Mouse (Mus musculus): ENCODE measurements at regions not wholly inside any gene's neighbourhood (a gene's known extent, or its start where the extent isn't known, plus 50 kb on each side); places are given as distances from the start of the nearest gene placed in this dataset.

DNA sequence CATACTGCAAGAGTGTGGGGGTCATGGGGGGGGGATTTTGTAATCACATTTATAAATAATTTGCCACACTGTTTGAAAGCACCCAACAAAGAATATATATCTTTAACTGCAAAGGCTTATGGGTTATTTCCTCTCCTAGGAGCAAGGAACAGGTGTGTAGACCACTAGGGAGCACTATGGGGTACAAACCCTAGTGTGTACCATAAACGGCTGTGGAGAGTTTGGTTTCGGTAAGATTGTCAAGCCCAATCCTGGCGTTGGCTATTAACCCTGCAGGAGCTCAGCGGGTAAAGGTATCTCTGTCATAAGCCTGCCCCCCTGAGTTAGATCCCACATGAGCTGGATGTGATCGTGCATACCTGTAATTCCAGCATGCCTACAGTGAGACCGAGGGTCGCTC lies 71.0 kb upstream of the Nt5e start:
- TF ChIP-seq GATA1 (IDR thresholded peaks at IDR 0.05; ENCODE audit: low read depth, low read length) (no peak), RCOR1 (IDR thresholded peaks at IDR 0.05; ENCODE audit: low read depth, low read length) (no peak), CTCF (IDR thresholded peaks at IDR 0.05 in 2 of 3, conservative IDR thresholded peaks at IDR 0.05 in 1 of 3; ENCODE audit: control insufficient read depth in 1 of 3, insufficient read depth in 1 of 3, low read depth in 2 of 3, low read length in 3 of 3, poor library complexity in 1 of 3, severe bottlenecking in 1 of 3) (no peak; a peak in 1 of 6 replicates), RAD21 (IDR thresholded peaks at IDR 0.05; ENCODE audit: low read depth, low read length) (no peak), USF1 (IDR thresholded peaks at IDR 0.05; ENCODE audit: low read depth, low read length) (no peak), NELFE (IDR thresholded peaks at IDR 0.05; ENCODE audit: low read depth, low read length) (no peak), EP300 (IDR thresholded peaks at IDR 0.05; ENCODE audit: low read depth in 1 of 2, low read length in 2 of 2) (no peak), KAT2A (conservative IDR thresholded peaks at IDR 0.05; ENCODE audit: low read depth, low read length) (no peak), GABPA (IDR thresholded peaks at IDR 0.05; ENCODE audit: low read depth, low read length) (no peak), ZNF384 (IDR thresholded peaks at IDR 0.05; ENCODE audit: low read depth, low read length) (no peak)
